Mouse (Mus musculus) thymus, postnatal 36 days (tissue): ENCODE data around the gene Dgcr2.

Experiments
- DNase-seq, 2 experiments: peaks; one replicate each; pipeline ENCODE4 v3.0.0; 2022; ENCODE audit warnings: mixed read lengths in 2 of 2

Gene Dgcr2

DNA sequence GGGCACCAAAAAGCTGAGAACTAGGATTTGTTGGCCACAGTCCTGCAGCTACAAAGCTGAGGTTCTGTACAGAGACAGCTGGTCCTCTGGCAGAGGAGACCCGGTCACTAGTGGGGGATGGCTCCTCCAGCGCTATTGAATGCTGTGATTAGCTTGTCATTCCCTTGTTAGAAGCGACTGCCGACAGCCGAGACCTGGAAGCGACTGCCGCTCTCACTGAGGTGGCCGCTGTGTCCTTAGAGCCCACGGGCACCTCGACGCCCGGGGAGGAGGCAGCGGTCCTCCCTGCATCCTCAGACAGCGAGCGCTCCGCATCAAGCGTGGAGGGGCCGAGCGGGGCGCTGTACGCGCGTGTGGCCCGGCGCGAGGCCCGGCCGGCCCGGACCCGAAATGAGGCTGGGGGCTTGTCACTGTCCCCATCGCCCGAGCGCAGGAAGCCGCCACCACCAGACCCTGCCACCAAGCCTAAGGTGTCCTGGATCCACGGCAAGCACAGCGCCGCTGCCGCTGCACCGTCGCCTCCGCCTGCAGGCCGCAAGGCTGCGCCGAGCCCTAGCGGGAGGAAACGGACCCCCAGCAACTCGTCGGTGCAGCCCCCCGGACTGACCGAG is 91.7 kb downstream of the Dgcr2 start:
- no peak for DNase-seq

DNA sequence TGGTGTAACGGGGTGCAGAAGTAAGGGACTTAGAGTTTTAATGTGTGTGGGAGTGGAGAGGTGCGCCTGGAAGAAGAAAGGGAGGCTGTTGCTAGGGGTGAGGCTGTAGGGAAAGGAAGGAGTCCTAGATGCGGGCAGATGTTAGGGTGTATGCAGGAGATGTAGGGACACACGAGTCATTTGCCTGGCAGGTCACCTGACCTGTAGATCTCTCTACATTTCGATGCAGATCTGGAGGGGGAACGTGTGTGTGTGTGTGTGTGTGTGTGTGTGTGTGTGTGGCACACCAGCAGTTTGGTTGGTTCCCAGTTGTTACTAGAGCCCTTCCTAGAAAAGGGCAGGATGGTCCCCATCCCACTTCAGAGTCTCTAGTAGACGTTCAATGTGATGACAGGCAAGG is 93.4 kb downstream of the Dgcr2 start:
- no peak for DNase-seq

- peak; percentile 35 for DNase-seq
Measured at GRCm38 (mm10) chr16:17804449-17804912, 93.9 kb downstream of the Dgcr2 start.

DNA sequence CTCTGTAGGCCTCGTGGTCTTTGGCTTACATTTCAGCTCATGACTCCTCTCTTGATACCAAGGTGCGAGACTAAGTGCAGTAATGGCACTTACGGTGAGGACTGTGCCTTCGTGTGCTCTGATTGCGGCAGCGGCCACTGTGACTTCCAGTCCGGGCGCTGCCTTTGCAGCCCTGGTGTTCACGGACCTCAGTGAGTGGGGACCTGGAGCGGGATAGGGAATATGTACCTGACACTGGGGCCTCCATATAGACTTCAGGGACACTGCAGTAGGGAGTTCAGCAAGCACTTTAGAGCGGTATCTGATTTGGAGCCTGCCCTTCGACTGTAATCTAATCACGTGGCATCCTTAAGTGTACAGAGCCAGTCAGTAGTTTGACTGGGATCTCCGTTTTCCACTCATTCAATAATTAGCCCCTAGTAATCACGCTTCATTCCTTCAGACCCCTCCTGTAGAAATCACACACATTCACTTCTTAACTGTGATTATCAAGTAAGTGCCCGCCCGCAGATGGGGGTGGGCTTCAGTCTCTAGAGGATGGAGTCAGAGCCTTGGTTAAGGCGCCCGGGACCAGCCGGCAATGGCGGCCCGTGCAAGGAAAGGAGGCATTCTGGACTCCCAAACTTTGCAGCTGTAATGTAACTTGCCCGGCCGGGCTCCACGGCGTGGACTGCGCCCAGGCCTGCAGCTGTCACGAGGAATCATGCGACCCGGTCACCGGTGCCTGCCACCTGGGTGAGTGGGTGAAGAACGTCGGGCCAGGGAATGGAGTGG is 94.5 kb downstream of the Dgcr2 start:
- no peak for DNase-seq

GRCm38 (mm10) chr16:17802839-17803674 is 95.3 kb downstream of the Dgcr2 start:
- peak in 1 of 2 experiments; percentile 26 for DNase-seq

DNA sequence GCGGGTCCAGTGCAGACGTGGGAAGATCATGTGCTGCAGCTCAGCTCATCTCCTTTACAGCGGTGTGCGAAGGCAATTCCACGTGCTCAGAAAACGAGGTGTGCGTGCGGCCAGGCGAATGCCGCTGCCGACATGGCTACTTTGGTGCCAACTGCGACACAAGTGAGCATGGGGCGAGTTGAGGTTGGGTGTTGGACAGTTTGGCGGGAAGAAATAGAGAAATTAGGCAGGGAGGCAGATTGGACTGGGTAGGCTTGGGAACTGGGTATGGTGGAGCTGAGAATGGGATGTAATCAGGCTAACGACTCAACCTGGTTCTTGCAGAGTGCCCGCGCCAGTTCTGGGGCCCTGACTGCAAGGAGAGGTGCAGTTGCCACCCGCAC is 95.9 kb downstream of the Dgcr2 start:
- DNase-seq, result no peak

DNA sequence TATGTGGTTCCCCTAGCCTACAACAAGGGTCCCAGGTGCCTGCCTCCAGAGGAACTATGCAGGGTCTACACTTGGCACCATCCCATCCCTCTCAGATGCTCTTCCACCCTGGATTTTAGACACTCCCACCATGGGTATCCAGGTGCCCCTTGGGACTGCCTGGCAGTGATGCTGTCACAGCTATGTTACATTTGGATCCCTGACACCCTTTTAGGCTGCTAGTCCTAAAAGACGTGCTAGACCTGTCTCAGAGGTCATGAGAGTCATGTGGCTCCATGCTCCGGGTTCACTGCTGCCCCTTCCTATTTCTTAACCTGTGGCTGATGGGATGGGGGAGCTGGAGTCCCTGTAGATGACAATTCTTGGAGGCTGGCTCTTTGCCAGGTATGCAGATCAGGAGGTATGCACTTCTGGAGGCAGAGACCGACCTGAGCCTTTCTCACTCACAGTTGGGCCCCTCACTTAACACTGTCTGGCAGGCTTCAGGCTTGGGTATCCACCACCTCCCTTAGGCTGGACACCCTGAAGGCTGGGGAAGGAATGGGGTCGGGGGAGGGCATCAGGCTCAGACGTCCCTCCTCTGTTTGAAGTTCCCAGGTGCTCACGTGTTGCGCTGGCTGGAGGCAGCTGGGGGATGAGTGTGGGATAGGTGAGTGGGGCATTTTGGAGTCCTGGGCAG is 96.4 kb downstream of the Dgcr2 start:
- DNase-seq, result no peak

GRCm38 (mm10) chr16:17799584-17799983 is 98.8 kb downstream of the Dgcr2 start:
- DNase-seq, result no peak

DNA sequence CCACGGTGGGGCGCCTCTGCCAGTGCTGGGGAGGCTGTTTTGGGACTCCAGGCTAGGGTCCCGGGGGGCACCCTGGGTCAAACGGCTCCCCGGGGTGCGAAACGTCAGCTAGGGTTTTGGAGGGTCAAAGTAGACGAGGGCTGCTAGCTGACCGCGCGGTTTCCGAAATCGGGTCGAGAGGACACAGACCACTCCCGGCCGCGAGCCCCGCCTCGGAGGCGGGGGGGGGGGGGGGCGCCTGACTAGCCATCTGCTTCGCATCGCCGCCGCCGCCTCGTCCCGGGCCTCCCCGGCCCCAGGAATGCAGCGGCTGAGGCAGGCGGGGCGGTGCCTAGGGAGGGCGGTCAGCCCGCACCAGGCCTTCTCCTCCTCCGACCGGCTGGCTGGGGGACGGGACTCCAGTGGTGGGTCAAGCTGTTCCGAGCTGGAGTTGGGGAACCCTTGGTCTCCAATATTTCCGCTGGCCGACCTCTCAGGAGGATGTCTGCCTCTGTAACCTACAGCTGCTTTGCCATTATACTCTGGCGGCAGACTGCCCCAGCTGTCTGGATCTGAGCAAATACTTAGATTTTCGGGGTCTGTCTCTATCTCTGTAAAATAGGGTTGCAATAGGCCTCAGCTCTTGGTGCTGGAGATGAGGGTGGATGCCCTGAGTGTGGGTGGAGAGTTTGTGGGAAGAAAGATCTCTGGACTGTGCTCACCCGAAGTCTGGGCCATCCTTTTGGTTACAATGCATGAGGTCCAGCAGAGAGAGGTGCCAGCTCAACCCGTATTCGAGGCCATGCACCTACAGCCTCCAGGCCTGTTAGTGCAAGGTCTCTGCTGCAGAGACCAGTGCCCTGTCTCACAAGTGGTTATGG is 99.8 kb downstream of the Dgcr2 start:
- peak in 1 of 2 experiments; percentile 7 for DNase-seq

- peak in 1 of 2 experiments; percentile 10 for DNase-seq
Measured at GRCm38 (mm10) chr16:17797812-17798311, 100.5 kb downstream of the Dgcr2 start.

- DNase-seq, result peak in 1 of 2 experiments; percentile 19
Measured at GRCm38 (mm10) chr16:17796971-17797811, 101.2 kb downstream of the Dgcr2 start, which contains the start of gene Scarf2. Gene Scarf2 (plus strand): TSS chr16:17797282.

DNA sequence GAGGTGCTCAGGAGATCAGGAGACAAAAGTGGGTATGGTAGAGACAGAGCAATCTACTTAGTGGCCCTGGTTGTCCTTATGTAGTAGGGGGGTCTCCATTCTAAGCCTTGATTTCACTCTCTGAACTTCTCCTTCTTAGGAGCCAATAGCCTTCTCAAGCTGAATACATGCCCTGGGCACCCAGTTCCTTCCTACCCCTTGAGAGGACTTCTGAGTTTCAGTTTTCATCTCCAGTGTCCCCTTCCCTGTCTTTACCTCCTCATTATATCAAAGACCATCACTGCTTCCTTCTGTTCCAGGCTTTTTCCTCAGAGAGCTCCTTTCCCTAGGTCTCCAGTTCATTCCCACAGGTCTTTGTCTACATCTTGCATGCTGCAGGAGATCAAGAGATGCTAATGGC is 101.8 kb downstream of the Dgcr2 start:
- DNase-seq, result no peak

GRCm38 (mm10) chr16:17795643-17796042 is 102.7 kb downstream of the Dgcr2 start:
- DNase-seq, result no peak

DNA sequence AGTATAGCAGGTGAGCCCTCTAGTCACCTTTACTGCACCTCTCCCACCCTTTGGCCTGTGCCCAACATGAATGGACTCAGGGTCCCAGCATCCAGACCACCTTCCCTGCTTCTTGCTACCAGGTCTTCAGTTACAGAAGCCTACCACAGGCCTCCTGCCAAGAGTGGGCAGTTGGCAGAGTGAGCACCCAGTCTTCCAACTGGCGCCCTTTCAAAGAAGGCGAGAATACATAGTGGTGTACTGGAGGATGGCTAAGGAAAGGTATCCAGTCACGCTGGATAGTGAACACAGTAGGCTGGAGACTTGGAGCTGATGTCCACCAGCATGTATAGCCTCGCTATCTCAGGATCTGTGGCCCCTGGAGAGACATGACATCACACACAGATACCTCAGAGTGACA is 104.3 kb downstream of the Dgcr2 start:
- no peak for DNase-seq

DNA sequence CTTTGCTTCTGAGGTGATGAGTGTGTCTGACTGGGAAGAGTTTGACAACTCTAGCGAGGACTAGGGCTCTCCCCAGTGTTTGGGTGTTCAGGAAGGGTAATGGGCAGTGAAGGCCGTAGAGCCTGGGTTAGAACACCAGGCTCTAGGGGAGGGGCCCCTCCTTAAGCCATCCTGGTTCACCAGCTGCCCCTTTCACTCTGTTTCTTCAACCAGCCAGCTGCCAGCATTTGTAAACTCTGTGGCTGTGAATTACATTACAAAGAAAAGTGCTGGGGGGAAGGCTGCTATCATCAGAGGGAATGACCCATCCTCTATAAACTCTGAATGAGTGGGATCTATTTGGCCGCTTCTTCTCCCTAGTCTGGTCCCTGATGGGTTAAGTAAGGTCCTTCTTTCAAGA is 105.6 kb downstream of the Dgcr2 start:
- no peak for DNase-seq
